18 mouse cellular contexts compared by ENCODE assay signal in genomic region chr9:90136678-90136965, GRCm38 (mm10). TPM values are rescaled to one million over a fixed set of nuclear protein-coding genes. Genes with fewer than 3 reads are reported as not detected.
DNase-seq lines count a peak whose midpoint lies in the region; ATAC-seq and TF ChIP-seq lines count a peak whose summit lies in the region.
"Had no signal": no experiment of that assay in that cellular context is flagged by ENCODE, and none has a peak within 500 bp of the region (broad histone marks: within the 10 kb centered on the region; RNA-seq: fewer than 3 reads in every experiment).

No protein-coding gene starts in this region.

- WGBS in heart, embryonic 10.5 days = 89% methylated on average over 1 of the region's 1 CpGs
- 100% methylated on average over 1 of the region's 1 CpGs for WGBS in stomach, postnatal 0 days

- H3K27me3 ChIP-seq in heart, embryonic 10.5 days (ENCODE audit: insufficient read depth, poor library complexity, severe bottlenecking) = no peaks in the 10 kb centered on the region
- H3K27me3 ChIP-seq in stomach, postnatal 0 days (ENCODE audit: control insufficient read depth, insufficient read depth, low read length) = no peaks in the 10 kb centered on the region
- H3K27me3 ChIP-seq: liver, embryonic 13.5 days; stomach, embryonic 15.5 days had no signal

- no peak overlapping the region for H3K4me3 ChIP-seq in heart, embryonic 10.5 days
- H3K4me3 ChIP-seq in stomach, postnatal 0 days (ENCODE audit: low read depth, low read length) = no peak overlapping the region
- H3K4me3 ChIP-seq: liver, embryonic 13.5 days; midbrain, embryonic 10.5 days; stomach, embryonic 15.5 days had no signal

- TF ChIP-seq EP300 in stomach, postnatal 0 days (optimal IDR thresholded peaks at IDR 0.05) = no peak

- ATAC-seq in stomach, postnatal 0 days (ENCODE audit: low FRiP score, low TSS enrichment) = no peak

- no peaks in the 10 kb centered on the region for H3K36me3 ChIP-seq in heart, embryonic 10.5 days
- no peaks in the 10 kb centered on the region for H3K36me3 ChIP-seq in stomach, postnatal 0 days (ENCODE audit: control insufficient read depth, insufficient read depth, low read length)
- H3K36me3 ChIP-seq: liver, embryonic 13.5 days; midbrain, embryonic 10.5 days; stomach, embryonic 15.5 days had no signal

- no peak overlapping the region for H3K4me2 ChIP-seq in stomach, postnatal 0 days (replicated peaks; ENCODE audit: low read depth)
- H3K4me2 ChIP-seq: liver, embryonic 13.5 days; lung, embryonic 14.5 days; stomach, embryonic 15.5 days had no signal

- no peak overlapping the region for H3K9ac ChIP-seq in stomach, postnatal 0 days (ENCODE audit: low read length)
- H3K9ac ChIP-seq: forebrain, postnatal 0 days; liver, embryonic 13.5 days; lung, embryonic 14.5 days; stomach, embryonic 15.5 days had no signal

- no peak for TF ChIP-seq CTCF in stomach, postnatal 0 days (IDR thresholded peaks at IDR 0.05; ENCODE audit: low read depth)

- no peaks in the 10 kb centered on the region for H3K9me3 ChIP-seq in heart, embryonic 10.5 days
- H3K9me3 ChIP-seq in stomach, postnatal 0 days (ENCODE audit: control insufficient read depth, low read length) = no peaks in the 10 kb centered on the region
- H3K9me3 ChIP-seq: liver, embryonic 13.5 days; midbrain, embryonic 10.5 days; stomach, embryonic 15.5 days had no signal

- H3K27ac ChIP-seq in heart, embryonic 10.5 days = no peak overlapping the region
- no peak overlapping the region for H3K27ac ChIP-seq in stomach, postnatal 0 days (replicated peaks)
- H3K27ac ChIP-seq: liver, embryonic 13.5 days; macrophage; midbrain, embryonic 10.5 days; stomach, embryonic 15.5 days had no signal

- peak; percentile 26 to 54 for DNase-seq in heart, adult 9 months (ENCODE audit: low spot score in 2 of 2)
- no peak for DNase-seq in heart, embryonic 10.5 days (ENCODE audit: low spot score)
- DNase-seq in lung, postnatal 10 days = peak; percentile 41
- DNase-seq in lung, postnatal 4 days = no peak
- peak; percentile 68 for DNase-seq in kidney, postnatal 10 days
- DNase-seq in thymus, postnatal 36 days = no peak
- DNase-seq in stomach, postnatal 0 days (ENCODE audit: low spot score) = no peak
- DNase-seq: adrenal gland, postnatal 25 days; cerebellum, adult 8-10 months; forebrain, postnatal 0 days; gastrocnemius, postnatal 36 days; layer of hippocampus, adult 9-11 months; liver, embryonic 13.5 days; lung, embryonic 14.5 days; thymus, adult 2 months had no signal

- peaks cover 11% of the 10 kb centered on the region for H3K4me1 ChIP-seq in heart, embryonic 10.5 days
- no peaks in the 10 kb centered on the region for H3K4me1 ChIP-seq in stomach, postnatal 0 days (replicated peaks; ENCODE audit: control insufficient read depth, insufficient read depth)
- H3K4me1 ChIP-seq: stomach, embryonic 15.5 days had no signal

RNA-seq across cellular contexts. Expression of gene Morf4l1, which starts 22.0 kb away (rescaled TPM):
- polyA plus RNA-seq in heart, embryonic 10.5 days (2016; fragmentation: Nextera tagmentation; extraction: Ambion mirVana) = 430 and 475 TPM in 2 replicates
- polyA plus RNA-seq in stomach, postnatal 0 days (2015; fragmentation: Nextera tagmentation; extraction: Ambion mirVana) = 225 and 226 TPM in 2 replicates

RNA-seq across cellular contexts. Expression of gene Adamts7, which starts 26.2 kb away (rescaled TPM):
- polyA plus RNA-seq in heart, embryonic 10.5 days (2016; fragmentation: Nextera tagmentation; extraction: Ambion mirVana) = 5.6 and 7.0 TPM in 2 replicates
- 2.7 and 3.2 TPM in 2 replicates for polyA plus RNA-seq in stomach, postnatal 0 days (2015; fragmentation: Nextera tagmentation; extraction: Ambion mirVana)
- polyA plus RNA-seq: macrophage had no signal

Comparison
In these comparisons a context has a peak if more than half of its experiments do, and no peak if none do; other contexts are left out.
1. DNase-seq: peak in heart, adult 9 months (2 of 2), lung, postnatal 10 days (single experiment) and kidney, postnatal 10 days (single experiment); none in heart, embryonic 10.5 days (single experiment), lung, postnatal 4 days (0 of 2), thymus, postnatal 36 days (0 of 2) and stomach, postnatal 0 days (single experiment).